Mouse (Mus musculus): ENCODE results near the gene Polg2. TPM values are rescaled to one million over a fixed set of nuclear protein-coding genes. Genes with fewer than 3 reads are reported as not detected.
"Not testable (repeated sequence)": the region's sequence is repeated elsewhere in the genome, so short reads cannot be mapped to it uniquely, and the experiment has no call there.

The Polg2 gene
- polyA plus RNA-seq, 1 experiment from 2014 or later, result 11.2 TPM

DNA sequence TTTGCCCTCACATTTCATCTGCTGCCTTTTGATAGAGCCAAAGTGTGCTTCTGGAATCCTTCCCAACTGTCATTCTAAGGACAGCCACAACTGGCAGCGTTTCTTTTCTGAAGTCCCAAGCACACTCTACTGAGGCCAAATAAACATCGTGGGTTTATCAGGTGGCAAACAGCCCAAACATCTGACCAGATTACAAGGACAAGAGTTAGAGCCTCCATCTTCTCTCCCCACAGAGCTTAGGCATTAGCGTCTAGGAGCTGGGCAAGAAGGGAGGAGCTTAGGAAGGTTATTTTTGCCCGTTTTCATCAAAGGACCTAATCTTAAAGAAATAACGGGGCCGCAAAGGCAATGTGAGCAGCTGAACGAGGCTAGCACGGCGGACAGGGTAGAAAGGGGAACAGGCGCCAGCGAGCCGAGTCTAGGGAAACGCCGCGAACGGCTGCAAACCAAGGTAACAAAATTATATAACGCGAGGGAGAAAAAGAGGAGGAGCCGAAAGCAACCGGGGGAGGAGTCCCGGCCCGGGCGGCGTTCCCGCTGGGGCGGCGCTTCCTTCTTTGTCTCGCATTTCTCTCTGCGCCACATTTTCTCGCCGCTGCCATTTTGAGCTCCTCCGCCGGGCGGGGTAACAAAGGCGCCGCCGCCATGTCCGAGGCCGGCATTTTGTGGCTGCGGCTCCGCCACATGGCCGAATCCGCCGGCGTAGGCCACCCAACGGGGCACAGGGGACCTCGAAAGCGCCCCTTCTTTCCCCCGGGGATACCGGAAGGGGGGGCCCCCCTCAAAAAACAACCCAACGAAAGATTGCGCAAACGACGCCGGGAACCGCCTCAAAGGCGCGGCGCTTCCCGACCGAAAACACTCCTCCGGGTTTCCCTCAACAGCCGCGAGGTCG is 8.0 kb upstream of the Polg2 start:
- peaks cover 22% of the 10 kb centered on the region for H3K4me1 ChIP-seq
- peak; percentile 87 for DNase-seq (ENCODE audit: low spot score)
- no peaks in the 10 kb centered on the region for H3K27me3 ChIP-seq (ENCODE audit: low read depth, poor library complexity, severe bottlenecking)
- WGBS, result under 1% methylated on average over 65 of the region's 65 CpGs
- peaks cover 65% of the 10 kb centered on the region for H3K36me3 ChIP-seq
- peak overlapping the region; percentile 100 for H3K27ac ChIP-seq
- no peaks in the 10 kb centered on the region for H3K9me3 ChIP-seq (replicated peaks)
- H3K4me3 ChIP-seq, result peak overlapping the region; percentile 96

DNA sequence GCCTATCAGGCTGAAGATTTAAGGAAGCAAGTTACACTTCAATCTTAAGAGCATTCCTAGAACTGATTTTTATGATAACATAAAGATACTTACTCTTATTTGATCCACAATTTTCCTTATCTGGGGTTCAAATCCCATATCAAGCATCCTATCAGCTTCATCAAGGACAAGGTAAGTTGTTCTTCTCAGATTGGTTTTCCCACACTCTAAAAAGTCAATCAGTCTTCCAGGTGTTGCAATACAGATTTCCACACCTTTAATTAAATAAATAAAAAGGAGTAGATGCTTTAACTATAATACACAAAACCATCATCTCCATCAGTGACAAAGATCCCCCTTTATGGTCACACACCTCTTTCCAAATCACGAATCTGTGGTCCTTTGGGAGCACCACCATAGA is 5.7 kb upstream of the Polg2 start:
- H3K27ac ChIP-seq, result no peak overlapping the region
- H3K9me3 ChIP-seq (replicated peaks), result no peaks in the 10 kb centered on the region
- WGBS, result 93% methylated on average over 1 of the region's 1 CpGs
- no peaks in the 10 kb centered on the region for H3K27me3 ChIP-seq (ENCODE audit: low read depth, poor library complexity, severe bottlenecking)
- H3K4me3 ChIP-seq, result no peak overlapping the region
- peaks cover 15% of the 10 kb centered on the region for H3K4me1 ChIP-seq
- no peak for DNase-seq (ENCODE audit: low spot score)
- peaks cover 77% of the 10 kb centered on the region for H3K36me3 ChIP-seq

DNA sequence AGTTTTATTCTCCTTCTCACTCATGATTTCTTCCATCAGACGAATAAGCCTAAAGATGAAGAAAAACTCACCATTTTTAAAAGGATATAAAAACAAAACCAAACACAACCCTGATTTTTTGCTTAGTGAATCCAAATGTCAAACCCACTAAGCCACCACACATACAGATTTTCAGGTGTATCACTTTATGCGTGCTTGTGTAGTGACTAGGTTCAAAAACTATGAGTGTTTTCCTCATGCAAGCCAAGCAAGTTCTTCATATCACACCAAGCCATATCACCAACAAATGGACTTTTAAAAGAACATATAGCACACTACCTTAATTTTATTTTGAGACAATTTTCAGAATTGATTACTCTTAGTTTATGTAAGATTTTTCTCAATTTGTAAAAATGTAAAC is 5.1 kb upstream of the Polg2 start:
- Histone ChIP-seq H3K36me3 (peaks cover 78% of the 10 kb centered on the region), H3K4me1 (peaks cover 11% of the 10 kb centered on the region; the same call in 1 of the 2 replicates), H3K9me3 (replicated peaks) (no peaks in the 10 kb centered on the region), H3K27ac (no peak overlapping the region), H3K27me3 (ENCODE audit: low read depth, poor library complexity, severe bottlenecking) (no peaks in the 10 kb centered on the region), H3K4me3 (no peak overlapping the region)
- DNase-seq (ENCODE audit: low spot score), result no peak
- WGBS, result 90% methylated on average over 2 of the region's 2 CpGs

DNA sequence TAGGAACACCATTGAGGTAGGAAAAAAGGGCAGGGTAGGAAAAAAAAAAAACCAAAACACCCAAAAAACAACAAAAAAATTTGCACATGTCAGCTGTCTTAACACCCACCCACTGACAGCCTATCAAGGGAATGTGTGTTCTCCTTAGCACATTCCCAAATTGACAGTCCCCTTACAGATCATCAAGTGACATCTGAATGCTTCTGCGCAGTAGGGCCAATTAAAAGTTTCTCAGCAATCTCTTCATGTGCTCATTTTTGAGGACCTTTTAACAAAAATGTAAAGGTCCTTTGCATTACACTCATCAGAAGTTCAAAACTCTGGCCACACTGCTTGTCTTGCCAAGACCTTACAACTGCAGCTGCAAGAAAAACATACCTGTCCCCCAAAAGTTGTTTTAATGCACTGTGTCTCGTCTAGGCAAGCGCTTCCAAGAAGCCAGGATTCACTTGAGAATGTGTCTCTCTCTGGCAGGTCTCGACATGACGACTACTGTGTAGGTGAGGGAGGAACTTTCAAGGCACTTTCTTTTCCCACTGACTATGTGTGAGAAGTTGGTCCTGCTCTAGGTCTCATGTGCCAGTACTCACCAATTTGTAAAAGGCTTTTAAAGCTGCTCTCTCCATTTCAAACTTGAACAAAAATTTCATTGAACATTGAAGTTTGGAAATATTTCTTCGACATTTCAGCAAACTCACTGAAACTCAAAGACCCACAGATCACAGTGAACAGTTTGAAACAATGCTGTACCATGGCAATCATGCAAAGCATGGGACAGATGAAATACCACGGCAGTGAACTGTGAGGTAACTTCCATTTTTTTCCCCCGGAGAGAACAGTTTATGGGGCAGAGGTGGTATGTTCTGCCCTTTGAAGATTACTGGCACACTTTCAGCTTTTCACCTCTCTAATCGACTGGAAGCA is 3.8 kb upstream of the Polg2 start:
- Histone ChIP-seq H3K9me3 (replicated peaks) (no peaks in the 10 kb centered on the region), H3K36me3 (peaks cover 78% of the 10 kb centered on the region), H3K4me3 (no peak overlapping the region), H3K27me3 (ENCODE audit: low read depth, poor library complexity, severe bottlenecking) (no peaks in the 10 kb centered on the region), H3K4me1 (peaks cover 13% of the 10 kb centered on the region; the same call in 1 of the 2 replicates), H3K27ac (no peak overlapping the region)
- DNase-seq (ENCODE audit: low spot score), result no peak
- 91% methylated on average over 9 of the region's 9 CpGs for WGBS

DNA sequence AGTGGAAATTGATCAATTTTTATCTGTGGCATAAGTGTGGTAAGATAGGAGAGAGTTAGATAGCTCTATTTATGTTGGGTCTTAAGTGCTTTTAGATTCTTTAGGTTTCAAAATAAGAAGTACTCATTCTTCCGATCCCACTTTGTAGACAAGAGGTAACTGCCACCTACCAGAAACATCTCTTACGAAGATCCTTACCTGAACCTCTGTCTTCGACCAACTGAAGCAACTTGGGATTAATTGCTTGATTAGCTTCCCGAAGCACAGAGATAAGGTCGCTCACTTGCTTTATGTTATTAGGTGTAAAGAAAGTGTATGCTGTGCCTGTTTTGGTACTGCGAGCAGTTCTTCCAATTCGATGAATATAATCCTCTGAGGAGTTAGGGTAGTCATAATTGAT is 2.9 kb upstream of the Polg2 start:
- not testable (repeated sequence) for H3K4me3 ChIP-seq; H3K9me3 ChIP-seq (replicated peaks); H3K27ac ChIP-seq; DNase-seq (ENCODE audit: low spot score); H3K27me3 ChIP-seq (ENCODE audit: low read depth, poor library complexity, severe bottlenecking)
- 91% methylated on average over 7 of the region's 7 CpGs for WGBS
- H3K4me1 ChIP-seq, result peaks cover 13% of the 10 kb centered on the region; the same call in 1 of the 2 replicates
- H3K36me3 ChIP-seq, result peaks cover 77% of the 10 kb centered on the region

DNA sequence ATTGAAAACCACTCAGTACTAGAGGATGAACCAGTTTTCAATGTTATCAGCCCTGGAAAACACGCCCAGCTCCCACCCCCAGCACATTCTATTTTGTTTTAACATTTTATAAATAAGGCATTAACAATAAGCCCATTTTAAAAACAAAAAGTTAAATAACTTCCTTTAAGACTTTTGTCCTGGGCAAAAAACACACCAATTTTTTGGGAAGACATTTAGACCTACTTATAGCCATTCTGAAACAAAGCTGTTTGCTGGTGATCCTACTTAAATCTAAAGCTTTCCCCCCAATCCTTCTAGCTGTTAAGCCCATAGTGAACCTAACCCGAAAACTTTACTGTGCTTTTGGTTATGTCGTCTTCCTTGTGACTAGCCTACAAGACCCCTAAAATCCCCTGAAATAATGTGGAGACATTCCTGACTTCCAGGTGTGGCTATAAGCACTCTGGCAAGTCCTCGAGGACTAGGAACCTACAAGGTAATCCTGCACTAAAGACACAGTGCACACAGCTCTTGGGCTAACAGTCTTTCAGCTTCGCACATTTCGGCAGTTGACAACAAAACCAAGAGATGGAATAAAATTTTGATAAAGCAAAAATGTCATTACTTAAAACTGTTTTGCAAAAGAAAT is 1.4 kb upstream of the Polg2 start:
- H3K27ac ChIP-seq, result no peak overlapping the region
- no peaks in the 10 kb centered on the region for H3K9me3 ChIP-seq (replicated peaks)
- peaks cover 76% of the 10 kb centered on the region for H3K36me3 ChIP-seq
- H3K27me3 ChIP-seq (ENCODE audit: low read depth, poor library complexity, severe bottlenecking), result no peaks in the 10 kb centered on the region
- peaks cover 4% of the 10 kb centered on the region; the same call in 1 of the 2 replicates for H3K4me1 ChIP-seq
- DNase-seq (ENCODE audit: low spot score), result no peak
- WGBS, result 81% methylated on average over 6 of the region's 6 CpGs
- H3K4me3 ChIP-seq, result no peak overlapping the region

DNA sequence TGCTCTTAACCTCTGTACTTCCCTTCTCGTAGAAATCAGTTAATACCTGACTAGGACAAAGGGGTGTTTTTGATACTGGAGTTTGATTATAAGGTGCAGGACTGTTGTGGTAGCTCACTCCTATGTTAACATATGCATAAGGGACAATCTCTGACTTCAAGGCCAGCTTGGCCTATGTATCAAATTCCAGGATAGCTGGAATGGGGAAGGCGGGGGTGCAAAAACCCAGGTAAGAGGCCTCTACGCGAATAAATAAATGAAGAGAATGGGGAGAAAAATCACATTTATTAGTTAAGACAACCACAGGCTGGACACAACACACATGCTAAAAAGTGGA is 720 bp upstream of the Polg2 start:
- no peaks in the 10 kb centered on the region for H3K9me3 ChIP-seq (replicated peaks)
- no peak overlapping the region for H3K27ac ChIP-seq
- H3K4me3 ChIP-seq, result peak overlapping the region; percentile 72; the same call in 1 of the 2 replicates
- no peaks in the 10 kb centered on the region for H3K27me3 ChIP-seq (ENCODE audit: low read depth, poor library complexity, severe bottlenecking)
- peaks cover 2% of the 10 kb centered on the region; the same call in 1 of the 2 replicates for H3K4me1 ChIP-seq
- peaks cover 76% of the 10 kb centered on the region for H3K36me3 ChIP-seq
- DNase-seq (ENCODE audit: low spot score), result no peak
- WGBS, result 69% methylated on average over 4 of the region's 4 CpGs

DNA sequence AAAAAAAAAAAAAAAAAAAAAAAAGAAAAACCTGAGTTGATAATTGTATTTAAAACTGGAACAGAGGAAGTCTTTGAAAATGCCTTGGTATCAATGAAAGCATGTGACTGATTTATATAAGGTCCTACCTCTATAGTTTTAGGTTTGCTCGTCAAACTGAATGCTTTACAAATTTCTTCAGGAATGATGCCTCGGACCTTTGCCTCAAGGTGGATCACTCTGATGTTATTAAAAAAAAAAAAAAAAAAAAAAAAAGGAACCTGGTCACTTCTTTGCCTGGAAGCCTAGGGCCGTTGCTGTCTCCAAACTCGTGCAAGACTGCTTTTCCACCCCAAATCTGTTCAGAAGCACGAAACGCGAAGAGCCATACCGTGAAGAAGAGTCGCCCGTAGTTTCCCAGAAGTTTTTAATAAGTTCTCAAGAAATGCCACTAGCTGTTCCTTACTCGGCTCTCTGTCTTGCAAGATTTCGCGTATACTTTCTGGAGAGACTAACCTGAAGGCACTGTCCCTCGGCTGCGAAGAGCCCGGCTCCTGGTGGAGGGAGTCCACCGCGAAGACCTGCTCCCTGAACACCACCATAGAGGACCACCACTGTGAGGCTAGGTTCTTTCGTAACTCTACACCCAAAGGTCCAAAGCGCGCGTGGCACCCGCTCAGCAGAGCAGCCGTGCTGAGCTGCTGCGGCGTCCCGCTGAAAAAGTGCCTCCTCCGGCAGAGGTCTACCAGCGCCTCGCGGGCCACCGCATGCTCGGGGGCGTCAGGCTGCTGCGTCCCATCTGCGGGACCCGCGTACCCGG is 549 bp downstream of the Polg2 start:
- DNase-seq (ENCODE audit: low spot score), result no peak
- Histone ChIP-seq H3K4me1 (peaks cover 2% of the 10 kb centered on the region; the same call in 1 of the 2 replicates), H3K36me3 (peaks cover 76% of the 10 kb centered on the region), H3K4me3 (peak overlapping the region; percentile 72), H3K9me3 (replicated peaks) (no peaks in the 10 kb centered on the region), H3K27me3 (ENCODE audit: low read depth, poor library complexity, severe bottlenecking) (no peaks in the 10 kb centered on the region), H3K27ac (peak overlapping the region; percentile 91)
- WGBS, result 3% methylated on average over 39 of the region's 39 CpGs

DNA sequence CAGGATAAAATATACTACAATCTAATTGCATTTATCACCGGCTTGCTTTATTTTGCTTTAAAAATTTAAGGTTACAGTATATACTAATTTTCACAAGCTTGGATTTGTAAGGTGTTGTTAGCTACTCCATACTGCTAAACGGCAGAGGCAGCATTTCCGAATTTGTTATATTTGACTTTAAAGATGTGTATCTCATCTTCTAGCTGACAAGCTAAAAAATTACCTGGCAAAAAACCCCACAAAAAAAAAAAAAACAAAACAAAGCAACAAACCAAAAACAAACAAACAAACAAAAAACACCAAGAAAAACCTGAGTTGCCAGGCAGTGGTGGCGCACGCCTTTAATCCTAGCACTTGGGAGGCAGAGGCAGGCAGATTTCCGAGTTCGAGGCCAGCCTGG is 1.2 kb downstream of the Polg2 start:
- Histone ChIP-seq H3K4me3 (no peak overlapping the region), H3K27me3 (ENCODE audit: low read depth, poor library complexity, severe bottlenecking) (no peaks in the 10 kb centered on the region), H3K9me3 (replicated peaks) (no peaks in the 10 kb centered on the region), H3K4me1 (peaks cover 2% of the 10 kb centered on the region; the same call in 1 of the 2 replicates), H3K36me3 (peaks cover 76% of the 10 kb centered on the region), H3K27ac (no peak overlapping the region)
- WGBS, result 94% methylated on average over 7 of the region's 7 CpGs
- DNase-seq (ENCODE audit: low spot score), result no peak

DNA sequence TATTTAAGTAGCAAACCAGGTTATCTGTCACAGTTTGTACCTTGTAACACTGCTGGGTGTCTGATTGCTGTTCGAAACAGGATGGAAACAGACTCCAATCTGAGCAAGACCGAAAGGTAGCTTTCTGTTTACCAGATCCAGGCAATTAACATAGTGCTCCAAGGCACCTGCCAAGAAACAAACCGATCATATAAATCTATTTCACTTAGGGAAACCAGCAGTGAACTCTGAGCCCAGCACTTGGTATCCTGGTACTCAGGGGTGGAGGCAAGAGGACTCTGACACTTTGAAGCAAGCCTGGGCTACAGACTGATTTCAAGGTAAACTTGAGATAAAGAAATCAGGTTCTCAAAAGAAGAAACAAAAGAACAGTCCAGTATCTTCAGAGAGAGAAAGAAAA is 1.9 kb downstream of the Polg2 start:
- Histone ChIP-seq H3K36me3 (peaks cover 76% of the 10 kb centered on the region), H3K27ac (no peak overlapping the region), H3K4me1 (peaks cover 2% of the 10 kb centered on the region; the same call in 1 of the 2 replicates), H3K9me3 (replicated peaks) (no peaks in the 10 kb centered on the region), H3K4me3 (no peak overlapping the region), H3K27me3 (ENCODE audit: low read depth, poor library complexity, severe bottlenecking) (no peaks in the 10 kb centered on the region)
- WGBS, result 92% methylated on average over 3 of the region's 3 CpGs
- DNase-seq (ENCODE audit: low spot score), result no peak

DNA sequence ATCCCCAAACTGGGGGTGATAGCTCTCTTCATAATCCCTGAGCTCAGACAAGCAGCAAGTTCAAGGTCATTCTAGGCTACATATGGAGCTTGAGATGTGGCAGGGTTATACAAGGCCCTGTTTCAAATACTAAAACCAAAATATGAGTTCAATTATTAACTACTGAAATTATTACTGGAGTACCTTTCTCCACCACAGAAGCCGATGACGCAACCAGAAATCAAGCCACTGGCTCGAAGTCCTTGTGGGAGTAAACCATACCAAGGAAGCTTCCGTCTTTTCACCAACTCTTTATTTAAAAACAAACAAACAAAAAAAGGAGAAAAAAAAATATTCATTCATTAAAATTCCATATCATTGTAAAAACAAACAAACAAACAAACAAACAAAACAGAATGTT is 2.4 kb downstream of the Polg2 start:
- Histone ChIP-seq H3K27me3 (ENCODE audit: low read depth, poor library complexity, severe bottlenecking) (no peaks in the 10 kb centered on the region), H3K36me3 (peaks cover 76% of the 10 kb centered on the region), H3K27ac (no peak overlapping the region), H3K4me3 (no peak overlapping the region), H3K9me3 (replicated peaks) (no peaks in the 10 kb centered on the region), H3K4me1 (peaks cover 2% of the 10 kb centered on the region; the same call in 1 of the 2 replicates)
- DNase-seq (ENCODE audit: low spot score), result no peak
- 98% methylated on average over 4 of the region's 4 CpGs for WGBS

DNA sequence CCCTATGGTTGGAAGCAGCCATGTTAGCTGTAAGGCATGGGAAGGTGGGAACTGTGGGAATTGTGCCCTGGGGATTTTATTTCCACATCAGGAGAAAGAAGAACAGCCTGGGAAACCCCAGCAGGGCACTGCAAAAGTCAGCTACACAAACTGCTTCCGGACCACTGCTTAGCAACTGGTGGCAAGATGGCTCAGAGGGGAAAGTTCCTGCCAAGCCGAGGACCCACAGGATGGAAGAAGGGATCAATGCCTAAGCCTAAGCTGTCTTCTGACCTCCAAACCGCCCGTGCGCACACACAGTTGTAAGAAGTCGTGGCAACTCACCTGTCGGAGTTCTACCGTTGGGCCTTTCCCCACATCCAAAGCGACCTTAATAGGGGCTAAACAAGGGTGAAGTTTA is 6.3 kb downstream of the Polg2 start:
- Histone ChIP-seq H3K36me3 (peaks cover 92% of the 10 kb centered on the region), H3K9me3 (replicated peaks) (no peaks in the 10 kb centered on the region), H3K4me3 (no peak overlapping the region), H3K4me1 (no peaks in the 10 kb centered on the region; the same call in 1 of the 2 replicates), H3K27me3 (ENCODE audit: low read depth, poor library complexity, severe bottlenecking) (no peaks in the 10 kb centered on the region), H3K27ac (no peak overlapping the region)
- 94% methylated on average over 9 of the region's 9 CpGs for WGBS
- no peak for DNase-seq (ENCODE audit: low spot score)
